Mouse (Mus musculus) thymus, adult 2 months (tissue): ENCODE data around the gene Zfp609.

Experiments used
- CTCF ChIP-seq: fragments of 200-500 bp; IDR thresholded peaks from 2 replicates; pipeline ENCODE4 v1.5.1; 2012; ENCODE audit warnings: mild to moderate bottlenecking, control low read depth, low read length, moderate library complexity, borderline replicate concordance; ENCODE audit not compliant: control insufficient read depth, poor library complexity, insufficient read depth; ENCODE audit errors: extremely low read depth
- POLR2A ChIP-seq: fragments of 200-500 bp; IDR thresholded peaks from 2 replicates; pipeline ENCODE4 v1.6.1; 2012; ENCODE audit warnings: mild to moderate bottlenecking, low read length, control low read depth, moderate library complexity; ENCODE audit not compliant: control insufficient read depth, poor library complexity, insufficient read depth; ENCODE audit errors: extremely low read depth

GRCm38 (mm10) chr9:65759256-65759655 lies 68.1 kb downstream of the Zfp609 start:
- no peak for TF ChIP-seq CTCF
- TF ChIP-seq POLR2A, result no peak
